Mouse (Mus musculus) naive thymus-derived CD4-positive, alpha-beta T cell, adult 2 months (primary cell): ENCODE measurements around the gene Prdm5.

Experiments
- DNase-seq: peaks from one replicate; pipeline ENCODE4 v3.0.0-alpha.2; 2011; ENCODE audit warnings: low read depth

Prdm5 gene

GRCm38 (mm10) chr6:65933177-65933576, 154.4 kb downstream of the Prdm5 start:
- DNase-seq: no peak

- no peak for DNase-seq
Observed at GRCm38 (mm10) chr6:65935566-65936281, 156.9 kb downstream of the Prdm5 start.

- DNase-seq: no peak
Observed at GRCm38 (mm10) chr6:65950492-65950891, 171.7 kb downstream of the Prdm5 start.

- DNase-seq: no peak
Observed at GRCm38 (mm10) chr6:65952309-65952708, 173.5 kb downstream of the Prdm5 start, which contains the start of gene 4930544G11Rik. Gene 4930544G11Rik (plus strand): TSS chr6:65952609.

- DNase-seq: no peak
Observed at GRCm38 (mm10) chr6:65969386-65970111, 190.8 kb downstream of the Prdm5 start.

GRCm38 (mm10) chr6:65970410-65970809, 191.6 kb downstream of the Prdm5 start:
- peak; percentile 29 for DNase-seq
